Mouse (Mus musculus): ENCODE measurements around the gene Hnrnpk. TPM values are rescaled to one million over a fixed set of nuclear protein-coding genes. Genes with fewer than 3 reads are reported as not detected.
"Not testable (repeated sequence)": the region's sequence is repeated elsewhere in the genome, so short reads cannot be mapped to it uniquely, and the experiment has no call there.

Gene Hnrnpk
- total RNA-seq (2014; rRNA removed) (598 and 662 TPM in 2 replicates), polyA plus RNA-seq (2015; fragmentation: Nextera tagmentation; extraction: Ambion mirVana) (861 and 905 TPM in 2 replicates)

GRCm38 (mm10) chr13:58403243-58403642 is at the start of gene Hnrnpk:
Gene Hnrnpk (minus strand): TSS chr13:58403343.
- 6% methylated on average over 16 of the region's 17 CpGs for WGBS
- ATAC-seq (ENCODE audit: low FRiP score): not testable (repeated sequence)
- peak within 1 kb of the TSS; percentile 47 for H3K4me2 ChIP-seq (ENCODE audit: low read depth, low read length, poor library complexity, severe bottlenecking)

GRCm38 (mm10) chr13:58452246-58452645 is 49.1 kb upstream of the Hnrnpk start:
- no peak overlapping the region for H3K9ac ChIP-seq (replicated peaks; ENCODE audit: low read length, poor library complexity, severe bottlenecking)
- H3K4me3 ChIP-seq (ENCODE audit: low read depth, low read length): no peak overlapping the region
- no peaks in the 10 kb centered on the region for H3K9me3 ChIP-seq (ENCODE audit: low read length)
- H3K4me1 ChIP-seq (ENCODE audit: insufficient read depth, low read length): no peaks in the 10 kb centered on the region
- DNase-seq (ENCODE audit: low spot score): no peak
- no peak overlapping the region for H3K27ac ChIP-seq (ENCODE audit: low read depth, low read length)
- WGBS: 74% methylated on average over 4 of the region's 4 CpGs
- peaks cover 11% of the 10 kb centered on the region; the same call in 1 of the 2 replicates for H3K27me3 ChIP-seq (ENCODE audit: insufficient read depth, low read length)
- TF ChIP-seq CTCF (IDR thresholded peaks at IDR 0.05): no peak
- ATAC-seq (ENCODE audit: low FRiP score): no peak
- H3K4me2 ChIP-seq (ENCODE audit: low read depth, low read length, poor library complexity, severe bottlenecking): no peak overlapping the region
- H3K36me3 ChIP-seq (ENCODE audit: insufficient read depth, low read length): no peaks in the 10 kb centered on the region

More at GRCm38 (mm10) chr13:58403243-58403642, at the start of gene Hnrnpk:
- DNase-seq (ENCODE audit: low spot score); H3K9me3 ChIP-seq (ENCODE audit: low read length); H3K4me1 ChIP-seq (ENCODE audit: insufficient read depth, low read length); H3K36me3 ChIP-seq (ENCODE audit: insufficient read depth, low read length); H3K27me3 ChIP-seq (ENCODE audit: insufficient read depth, low read length): not testable (repeated sequence)
- Histone ChIP-seq H3K4me3 (ENCODE audit: low read depth, low read length) (peak within 1 kb of the TSS; percentile 97), H3K27ac (ENCODE audit: low read depth, low read length) (peak within 1 kb of the TSS; percentile 97), H3K9ac (replicated peaks; ENCODE audit: low read length, poor library complexity, severe bottlenecking) (peak within 1 kb of the TSS; percentile 100)

- Histone ChIP-seq H3K9me3 (ENCODE audit: low read length) (no peaks in the 10 kb centered on the region), H3K4me1 (ENCODE audit: insufficient read depth, low read length) (no peaks in the 10 kb centered on the region), H3K27ac (ENCODE audit: low read depth, low read length) (no peak overlapping the region), H3K4me2 (ENCODE audit: low read depth, low read length, poor library complexity, severe bottlenecking) (no peak overlapping the region), H3K27me3 (ENCODE audit: insufficient read depth, low read length) (peaks cover 11% of the 10 kb centered on the region; the same call in 1 of the 2 replicates), H3K36me3 (ENCODE audit: insufficient read depth, low read length) (no peaks in the 10 kb centered on the region), H3K9ac (replicated peaks; ENCODE audit: low read length, poor library complexity, severe bottlenecking) (no peak overlapping the region), H3K4me3 (ENCODE audit: low read depth, low read length) (no peak overlapping the region)
- no peak for ATAC-seq (ENCODE audit: low FRiP score)
- DNase-seq (ENCODE audit: low spot score): no peak
- no peak for TF ChIP-seq CTCF (IDR thresholded peaks at IDR 0.05)
- WGBS: 52% methylated on average over 22 of the region's 22 CpGs
These were observed 47.5 kb upstream of the Hnrnpk start for GRCm38 (mm10) chr13:58450459-58451182.

- H3K4me2 ChIP-seq (ENCODE audit: low read depth, low read length, poor library complexity, severe bottlenecking): no peak overlapping the region
- no peaks in the 10 kb centered on the region for H3K4me1 ChIP-seq (ENCODE audit: insufficient read depth, low read length)
- no peak overlapping the region for H3K9ac ChIP-seq (replicated peaks; ENCODE audit: low read length, poor library complexity, severe bottlenecking)
- H3K9me3 ChIP-seq (ENCODE audit: low read length): no peaks in the 10 kb centered on the region
- H3K27ac ChIP-seq (ENCODE audit: low read depth, low read length): no peak overlapping the region
- 0 out of 2 replicates have a peak, but pooled peaks cover 4% of the 10 kb centered on the region for H3K27me3 ChIP-seq (ENCODE audit: insufficient read depth, low read length)
- WGBS: 76% methylated on average over 2 of the region's 2 CpGs
- TF ChIP-seq CTCF (IDR thresholded peaks at IDR 0.05): no peak
- H3K4me3 ChIP-seq (ENCODE audit: low read depth, low read length): no peak overlapping the region
- no peaks in the 10 kb centered on the region for H3K36me3 ChIP-seq (ENCODE audit: insufficient read depth, low read length)
- no peak for ATAC-seq (ENCODE audit: low FRiP score)
- DNase-seq (ENCODE audit: low spot score): no peak
These were observed 43.4 kb upstream of the Hnrnpk start for GRCm38 (mm10) chr13:58446541-58446940.

- DNase-seq (ENCODE audit: low spot score) (no peak), ATAC-seq (ENCODE audit: low FRiP score) (no peak)
- WGBS: 63% methylated on average over 7 of the region's 7 CpGs
- H3K9ac ChIP-seq (replicated peaks; ENCODE audit: low read length, poor library complexity, severe bottlenecking): no peak overlapping the region
- H3K4me2 ChIP-seq (ENCODE audit: low read depth, low read length, poor library complexity, severe bottlenecking): no peak overlapping the region
- no peaks in the 10 kb centered on the region for H3K27me3 ChIP-seq (ENCODE audit: insufficient read depth, low read length)
- H3K36me3 ChIP-seq (ENCODE audit: insufficient read depth, low read length): no peaks in the 10 kb centered on the region
- no peak for TF ChIP-seq CTCF (IDR thresholded peaks at IDR 0.05)
- no peaks in the 10 kb centered on the region for H3K9me3 ChIP-seq (ENCODE audit: low read length)
- no peak overlapping the region for H3K4me3 ChIP-seq (ENCODE audit: low read depth, low read length)
- H3K27ac ChIP-seq (ENCODE audit: low read depth, low read length): peak overlapping the region; percentile 18; the same call in 1 of the 2 replicates
- H3K4me1 ChIP-seq (ENCODE audit: insufficient read depth, low read length): no peaks in the 10 kb centered on the region
These were observed 40.6 kb upstream of the Hnrnpk start for GRCm38 (mm10) chr13:58443787-58444186.

- Histone ChIP-seq H3K4me3 (ENCODE audit: low read depth, low read length) (no peak overlapping the region), H3K27me3 (ENCODE audit: insufficient read depth, low read length) (no peaks in the 10 kb centered on the region), H3K9ac (replicated peaks; ENCODE audit: low read length, poor library complexity, severe bottlenecking) (no peak overlapping the region), H3K27ac (ENCODE audit: low read depth, low read length) (no peak overlapping the region; the same call in 1 of the 2 replicates), H3K36me3 (ENCODE audit: insufficient read depth, low read length) (no peaks in the 10 kb centered on the region), H3K4me2 (ENCODE audit: low read depth, low read length, poor library complexity, severe bottlenecking) (no peak overlapping the region), H3K9me3 (ENCODE audit: low read length) (no peaks in the 10 kb centered on the region), H3K4me1 (ENCODE audit: insufficient read depth, low read length) (no peaks in the 10 kb centered on the region)
- TF ChIP-seq CTCF (IDR thresholded peaks at IDR 0.05): no peak
- peak; percentile 40 for DNase-seq (ENCODE audit: low spot score)
- 47% methylated on average over 4 of the region's 4 CpGs for WGBS
- no peak for ATAC-seq (ENCODE audit: low FRiP score)
These were observed 40.2 kb upstream of the Hnrnpk start for GRCm38 (mm10) chr13:58443326-58443725.

All from midbrain, postnatal 0 days (tissue).